Mouse (Mus musculus) brain, embryonic 14.5 days (tissue): Measurements from ENCODE around the gene Kalrn.

Experiments used
- CTCF ChIP-seq: fragments of 200-500 bp; IDR thresholded peaks from 2 replicates; pipeline ENCODE4 v1.5.1; 2012; ENCODE audit warnings: inconsistent platforms, mild to moderate bottlenecking, moderate library complexity, borderline replicate concordance; ENCODE audit not compliant: insufficient read depth, insufficient read length; ENCODE audit errors: extremely low read depth
- POLR2A ChIP-seq: fragments of 200-500 bp; IDR thresholded peaks from 2 replicates; pipeline ENCODE4 v1.6.1; 2012; ENCODE audit warnings: mild to moderate bottlenecking, inconsistent platforms, borderline replicate concordance; ENCODE audit not compliant: poor library complexity, insufficient read depth, insufficient read length, severe bottlenecking; ENCODE audit errors: extremely low read depth

- TF ChIP-seq CTCF, result no peak
- TF ChIP-seq POLR2A, result no peak
These were observed 22.0 kb upstream of the Kalrn start for GRCm38 (mm10) chr16:34595294-34595693.
